Mouse (Mus musculus): ENCODE measurements around the gene Galnt6.

Gene Galnt6

GRCm38 (mm10) chr15:100722026-100722425 lies 7.2 kb downstream of the Galnt6 start:
- DNase-seq (ENCODE audit: low read depth, low spot score): no peak

GRCm38 (mm10) chr15:100721445-100721844 lies 7.7 kb downstream of the Galnt6 start:
- no peak for DNase-seq (ENCODE audit: low read depth, low spot score)

GRCm38 (mm10) chr15:100720066-100720465 lies 9.1 kb downstream of the Galnt6 start:
- DNase-seq (ENCODE audit: low read depth, low spot score): no peak

GRCm38 (mm10) chr15:100719217-100719616 lies 10.0 kb downstream of the Galnt6 start:
- DNase-seq (ENCODE audit: low read depth, low spot score): no peak

GRCm38 (mm10) chr15:100718572-100718971 lies 10.6 kb downstream of the Galnt6 start:
- DNase-seq (ENCODE audit: low read depth, low spot score): no peak

- no peak for DNase-seq (ENCODE audit: low read depth, low spot score)
Measured at GRCm38 (mm10) chr15:100717933-100718332, 11.2 kb downstream of the Galnt6 start.

- DNase-seq (ENCODE audit: low read depth, low spot score): peak; percentile 17
Measured at GRCm38 (mm10) chr15:100715399-100715993, 13.7 kb downstream of the Galnt6 start.

GRCm38 (mm10) chr15:100714470-100714869 lies 14.7 kb downstream of the Galnt6 start:
- no peak for DNase-seq (ENCODE audit: low read depth, low spot score)

GRCm38 (mm10) chr15:100710838-100711237 lies 18.3 kb downstream of the Galnt6 start:
- DNase-seq (ENCODE audit: low read depth, low spot score): no peak

- no peak for DNase-seq (ENCODE audit: low read depth, low spot score)
Measured at GRCm38 (mm10) chr15:100708433-100709078, 20.6 kb downstream of the Galnt6 start.

- DNase-seq (ENCODE audit: low read depth, low spot score): no peak
Measured at GRCm38 (mm10) chr15:100706226-100706625, 22.9 kb downstream of the Galnt6 start.

GRCm38 (mm10) chr15:100705376-100705775 lies 23.8 kb downstream of the Galnt6 start:
- no peak for DNase-seq (ENCODE audit: low read depth, low spot score)

GRCm38 (mm10) chr15:100703913-100704312 lies 25.3 kb downstream of the Galnt6 start:
- DNase-seq (ENCODE audit: low read depth, low spot score): no peak

GRCm38 (mm10) chr15:100701856-100702255 lies 27.3 kb downstream of the Galnt6 start:
- DNase-seq (ENCODE audit: low read depth, low spot score): no peak

GRCm38 (mm10) chr15:100701108-100701507 lies 28.1 kb downstream of the Galnt6 start:
- no peak for DNase-seq (ENCODE audit: low read depth, low spot score)

- DNase-seq (ENCODE audit: low read depth, low spot score): no peak
Measured at GRCm38 (mm10) chr15:100700424-100700823, 28.8 kb downstream of the Galnt6 start.

GRCm38 (mm10) chr15:100699386-100699785 lies 29.8 kb downstream of the Galnt6 start:
- DNase-seq (ENCODE audit: low read depth, low spot score): no peak

- DNase-seq (ENCODE audit: low read depth, low spot score): no peak
Measured at GRCm38 (mm10) chr15:100698078-100698477, 31.1 kb downstream of the Galnt6 start.

- no peak for DNase-seq (ENCODE audit: low read depth, low spot score)
Measured at GRCm38 (mm10) chr15:100694406-100694805, 34.8 kb downstream of the Galnt6 start.

GRCm38 (mm10) chr15:100691990-100692389 lies 37.2 kb downstream of the Galnt6 start:
- no peak for DNase-seq (ENCODE audit: low read depth, low spot score)

- DNase-seq (ENCODE audit: low read depth, low spot score): no peak
Measured at GRCm38 (mm10) chr15:100687430-100687971, 41.7 kb downstream of the Galnt6 start, which contains the start of gene Cela1. Gene Cela1 (minus strand): TSS chr15:100687921.

- no peak for DNase-seq (ENCODE audit: low read depth, low spot score)
Measured at GRCm38 (mm10) chr15:100686989-100687388, 42.2 kb downstream of the Galnt6 start.

GRCm38 (mm10) chr15:100686434-100686833 lies 42.7 kb downstream of the Galnt6 start:
- DNase-seq (ENCODE audit: low read depth, low spot score): no peak
